Mouse (Mus musculus): ENCODE data around the gene Rhod. TPM values are rescaled to one million over a fixed set of nuclear protein-coding genes. Genes with fewer than 3 reads are reported as not detected.

The Rhod gene
- polyA plus RNA-seq, 2 experiments: 33.8 to 44.2 TPM

DNA sequence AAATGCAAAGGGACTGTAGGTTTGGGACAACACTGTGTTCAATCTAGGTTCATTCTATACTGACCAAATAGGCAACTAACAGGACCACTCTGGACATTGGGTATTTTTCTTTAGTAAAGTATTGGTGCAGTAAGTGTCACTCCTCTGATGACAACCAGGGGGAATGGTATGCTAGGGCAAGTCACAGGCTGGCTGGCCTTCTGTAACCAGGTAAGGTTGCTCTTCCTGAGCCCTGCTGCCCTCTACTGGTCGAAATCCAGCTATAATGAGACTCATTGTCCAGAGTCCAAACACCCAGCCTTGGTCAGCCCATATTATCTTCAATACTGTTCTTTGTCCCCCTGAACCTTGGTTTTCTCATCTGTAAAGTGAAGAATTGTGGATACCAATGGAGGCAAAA is 22.0 kb downstream of the Rhod start:
- H3K36me3 ChIP-seq (ENCODE audit: control insufficient read depth, insufficient read depth, low read length): no peaks in the 10 kb centered on the region
- no peak overlapping the region for H3K27ac ChIP-seq (replicated peaks; ENCODE audit: low read depth, low read length)
- no peaks in the 10 kb centered on the region for H3K27me3 ChIP-seq (ENCODE audit: control insufficient read depth, insufficient read depth, low read length)
- H3K9me3 ChIP-seq (ENCODE audit: control insufficient read depth, low read length): no peaks in the 10 kb centered on the region; the same call in 1 of the 2 replicates
- H3K4me2 ChIP-seq (replicated peaks; ENCODE audit: low read depth, low read length, severe bottlenecking): no peak overlapping the region
- H3K4me3 ChIP-seq (replicated peaks; ENCODE audit: low read length): no peak overlapping the region
- DNase-seq (ENCODE audit: low spot score) (peak; percentile 63), ATAC-seq (ENCODE audit: low FRiP score, low read depth) (no peak)
- H3K4me1 ChIP-seq (ENCODE audit: control insufficient read depth, insufficient read depth, low read length): no peaks in the 10 kb centered on the region
- WGBS: 0% methylated on average over 1 of the region's 1 CpGs
- H3K9ac ChIP-seq (ENCODE audit: low read depth, low read length, severe bottlenecking): no peak overlapping the region
- no peak for TF ChIP-seq POLR2A (IDR thresholded peaks at IDR 0.05; ENCODE audit: borderline replicate concordance, extremely low read depth, insufficient read depth, insufficient read length)

DNA sequence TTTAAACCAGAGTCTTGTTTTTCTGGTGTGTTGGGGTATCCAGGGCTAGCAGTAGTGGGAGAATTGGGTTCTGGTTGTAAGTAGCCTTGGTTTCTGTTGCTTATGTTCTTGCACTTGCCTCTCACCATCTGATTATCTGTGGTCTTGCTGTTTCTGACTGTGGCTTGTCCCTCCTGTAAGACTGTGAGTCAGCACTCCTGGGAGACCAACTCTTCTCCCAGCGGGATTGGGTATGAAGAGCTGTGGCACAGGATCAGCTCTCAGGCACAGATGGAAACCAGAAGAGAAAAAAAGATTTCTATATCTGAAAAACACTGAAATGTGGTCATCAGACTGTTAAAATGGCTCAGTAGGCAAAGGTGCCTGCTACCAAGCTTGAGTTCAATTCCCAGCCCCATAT is 24.6 kb downstream of the Rhod start:
- ATAC-seq (ENCODE audit: low FRiP score, low read depth) (no peak), DNase-seq (ENCODE audit: low spot score) (no peak)
- H3K36me3 ChIP-seq (ENCODE audit: control insufficient read depth, insufficient read depth, low read length): no peaks in the 10 kb centered on the region
- H3K4me1 ChIP-seq (ENCODE audit: control insufficient read depth, insufficient read depth, low read length): no peaks in the 10 kb centered on the region
- H3K9ac ChIP-seq (ENCODE audit: low read depth, low read length, severe bottlenecking): no peak overlapping the region
- no peak for TF ChIP-seq POLR2A (IDR thresholded peaks at IDR 0.05; ENCODE audit: borderline replicate concordance, extremely low read depth, insufficient read depth, insufficient read length)
- no peaks in the 10 kb centered on the region for H3K9me3 ChIP-seq (ENCODE audit: control insufficient read depth, low read length)
- no peak overlapping the region for H3K27ac ChIP-seq (replicated peaks; ENCODE audit: low read depth, low read length)
- no peak overlapping the region for H3K4me3 ChIP-seq (replicated peaks; ENCODE audit: low read length)
- no peaks in the 10 kb centered on the region for H3K27me3 ChIP-seq (ENCODE audit: control insufficient read depth, insufficient read depth, low read length)
- H3K4me2 ChIP-seq (replicated peaks; ENCODE audit: low read depth, low read length, severe bottlenecking): no peak overlapping the region
- WGBS: 88% methylated on average over 1 of the region's 1 CpGs

DNA sequence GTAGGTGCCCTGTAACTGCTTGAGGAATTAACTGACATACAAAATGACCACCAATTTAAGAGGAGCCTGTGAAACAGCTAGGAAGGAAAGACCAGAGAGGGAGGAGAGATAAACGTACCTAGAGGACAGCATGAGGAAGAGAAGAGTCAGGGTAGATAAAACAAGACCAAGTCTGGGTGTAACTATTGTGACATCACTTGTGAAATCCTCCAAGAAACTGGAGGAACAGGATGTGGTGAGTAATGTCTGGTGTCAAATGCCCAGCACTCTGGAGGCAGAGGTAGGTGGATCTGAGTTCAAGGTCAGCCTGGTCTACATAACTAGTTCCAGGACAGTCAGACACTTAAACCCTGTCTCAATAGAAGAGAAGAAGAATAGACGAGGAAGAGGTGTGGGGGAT is 30.2 kb downstream of the Rhod start:
- WGBS: 64% methylated on average over 2 of the region's 2 CpGs
- no peak for ATAC-seq (ENCODE audit: low FRiP score, low read depth)

DNA sequence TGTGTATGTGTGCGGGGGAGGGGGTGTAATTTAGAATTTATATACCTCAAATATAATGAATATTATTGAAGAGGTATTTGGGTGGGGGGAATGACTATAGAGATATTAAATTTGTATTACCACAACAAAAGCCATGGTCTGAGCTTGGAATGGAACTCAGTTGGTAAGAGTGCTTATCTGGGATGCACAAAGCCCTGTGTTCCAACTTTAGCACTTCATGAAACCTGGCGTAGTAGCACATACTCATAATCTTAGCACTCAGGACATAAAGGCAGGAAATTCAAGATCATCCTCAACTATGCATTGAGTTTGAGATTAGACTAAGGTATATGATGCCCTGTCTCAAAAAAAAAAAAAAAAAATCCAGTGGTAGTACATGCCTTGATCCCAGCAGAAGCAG is 34.4 kb downstream of the Rhod start:
- Histone ChIP-seq H3K27me3 (ENCODE audit: control insufficient read depth, insufficient read depth, low read length) (no peaks in the 10 kb centered on the region), H3K4me1 (ENCODE audit: control insufficient read depth, insufficient read depth, low read length) (no peaks in the 10 kb centered on the region), H3K4me3 (replicated peaks; ENCODE audit: low read length) (no peak overlapping the region), H3K9ac (ENCODE audit: low read depth, low read length, severe bottlenecking) (no peak overlapping the region), H3K36me3 (ENCODE audit: control insufficient read depth, insufficient read depth, low read length) (0 out of 2 replicates have a peak, but pooled peaks cover 4% of the 10 kb centered on the region), H3K9me3 (ENCODE audit: control insufficient read depth, low read length) (no peaks in the 10 kb centered on the region), H3K27ac (replicated peaks; ENCODE audit: low read depth, low read length) (no peak overlapping the region), H3K4me2 (replicated peaks; ENCODE audit: low read depth, low read length, severe bottlenecking) (no peak overlapping the region)
- no peak for DNase-seq (ENCODE audit: low spot score)
- no peak for ATAC-seq (ENCODE audit: low FRiP score, low read depth)
- 94% methylated on average over 2 of the region's 2 CpGs for WGBS
- no peak for TF ChIP-seq POLR2A (IDR thresholded peaks at IDR 0.05; ENCODE audit: borderline replicate concordance, extremely low read depth, insufficient read depth, insufficient read length)

More for the DNA sequence above, 30.2 kb downstream of the Rhod start:
- DNase-seq (ENCODE audit: low spot score): no peak
- Histone ChIP-seq H3K4me3 (replicated peaks; ENCODE audit: low read length) (no peak overlapping the region), H3K9ac (ENCODE audit: low read depth, low read length, severe bottlenecking) (no peak overlapping the region), H3K36me3 (ENCODE audit: control insufficient read depth, insufficient read depth, low read length) (no peaks in the 10 kb centered on the region), H3K9me3 (ENCODE audit: control insufficient read depth, low read length) (no peaks in the 10 kb centered on the region), H3K27me3 (ENCODE audit: control insufficient read depth, insufficient read depth, low read length) (no peaks in the 10 kb centered on the region), H3K4me2 (replicated peaks; ENCODE audit: low read depth, low read length, severe bottlenecking) (no peak overlapping the region), H3K27ac (replicated peaks; ENCODE audit: low read depth, low read length) (no peak overlapping the region), H3K4me1 (ENCODE audit: control insufficient read depth, insufficient read depth, low read length) (no peaks in the 10 kb centered on the region)
- TF ChIP-seq POLR2A (IDR thresholded peaks at IDR 0.05; ENCODE audit: borderline replicate concordance, extremely low read depth, insufficient read depth, insufficient read length): no peak

DNA sequence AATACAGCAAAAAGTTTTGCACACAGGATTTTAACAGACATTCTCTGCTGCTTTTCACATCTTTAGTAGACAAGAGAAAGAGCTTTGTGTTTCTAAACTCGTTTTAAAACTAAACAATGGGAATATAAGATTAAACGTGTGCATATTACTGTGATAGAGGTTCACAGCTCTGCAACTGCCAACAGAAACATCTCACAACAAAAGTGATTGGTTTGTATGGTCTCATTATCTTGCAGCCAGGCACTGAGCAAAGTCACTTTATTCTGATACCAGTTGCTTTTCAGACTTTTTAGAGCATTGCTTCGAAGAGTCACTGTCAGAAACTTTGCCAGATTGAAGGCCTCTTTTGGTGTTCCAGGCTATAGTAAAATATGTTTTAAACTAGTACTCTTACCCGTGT is 40.3 kb downstream of the Rhod start:
- no peak overlapping the region for H3K27ac ChIP-seq (replicated peaks; ENCODE audit: low read depth, low read length)
- H3K27me3 ChIP-seq (ENCODE audit: control insufficient read depth, insufficient read depth, low read length): no peaks in the 10 kb centered on the region
- WGBS: 71% methylated on average over 4 of the region's 4 CpGs
- H3K4me2 ChIP-seq (replicated peaks; ENCODE audit: low read depth, low read length, severe bottlenecking): no peak overlapping the region; the same call in 1 of the 2 replicates
- ATAC-seq (ENCODE audit: low FRiP score, low read depth): no peak
- no peak overlapping the region for H3K9ac ChIP-seq (ENCODE audit: low read depth, low read length, severe bottlenecking)
- TF ChIP-seq POLR2A (IDR thresholded peaks at IDR 0.05; ENCODE audit: borderline replicate concordance, extremely low read depth, insufficient read depth, insufficient read length): no peak
- H3K4me3 ChIP-seq (replicated peaks; ENCODE audit: low read length): no peak overlapping the region
- H3K9me3 ChIP-seq (ENCODE audit: control insufficient read depth, low read length): no peaks in the 10 kb centered on the region
- no peak for DNase-seq (ENCODE audit: low spot score)
- 0 out of 2 replicates have a peak, but pooled peaks cover 3% of the 10 kb centered on the region for H3K4me1 ChIP-seq (ENCODE audit: control insufficient read depth, insufficient read depth, low read length)
- 0 out of 2 replicates have a peak, but pooled peaks cover 4% of the 10 kb centered on the region for H3K36me3 ChIP-seq (ENCODE audit: control insufficient read depth, insufficient read depth, low read length)

DNA sequence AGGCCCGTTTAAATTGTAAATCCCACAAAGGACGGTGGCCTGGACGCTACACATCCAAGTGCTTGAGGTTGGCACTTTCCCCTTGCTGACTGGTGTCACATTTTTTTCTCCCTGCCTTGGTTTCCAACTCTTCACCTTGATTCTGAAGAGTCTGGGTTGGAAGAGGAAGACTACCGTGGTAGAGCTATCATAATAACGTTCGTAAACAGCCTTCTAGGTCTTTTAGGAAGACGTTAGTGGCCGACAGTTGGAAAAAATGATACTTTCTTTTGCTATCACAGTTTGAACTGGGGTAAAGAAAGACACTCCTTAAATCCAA is 40.6 kb downstream of the Rhod start:
- Histone ChIP-seq H3K4me1 (ENCODE audit: control insufficient read depth, insufficient read depth, low read length) (0 out of 2 replicates have a peak, but pooled peaks cover 3% of the 10 kb centered on the region), H3K9me3 (ENCODE audit: control insufficient read depth, low read length) (no peaks in the 10 kb centered on the region), H3K36me3 (ENCODE audit: control insufficient read depth, insufficient read depth, low read length) (0 out of 2 replicates have a peak, but pooled peaks cover 3% of the 10 kb centered on the region), H3K4me3 (replicated peaks; ENCODE audit: low read length) (peak overlapping the region; percentile 100), H3K27me3 (ENCODE audit: control insufficient read depth, insufficient read depth, low read length) (no peaks in the 10 kb centered on the region), H3K9ac (ENCODE audit: low read depth, low read length, severe bottlenecking) (peak overlapping the region; percentile 87), H3K27ac (replicated peaks; ENCODE audit: low read depth, low read length) (peak overlapping the region; percentile 93), H3K4me2 (replicated peaks; ENCODE audit: low read depth, low read length, severe bottlenecking) (peak overlapping the region; percentile 88)
- TF ChIP-seq POLR2A (IDR thresholded peaks at IDR 0.05; ENCODE audit: borderline replicate concordance, extremely low read depth, insufficient read depth, insufficient read length): no peak
- ATAC-seq (ENCODE audit: low FRiP score, low read depth) (no peak), DNase-seq (ENCODE audit: low spot score) (peak; percentile 17)
- WGBS: 27% methylated on average over 8 of the region's 8 CpGs
